Mouse (Mus musculus) lung, embryonic 14.5 days (tissue): ENCODE measurements around the gene Csnk1g1. TPM values are rescaled to one million over a fixed set of nuclear protein-coding genes. Genes with fewer than 3 reads are reported as not detected.
A peak's percentile ranks its signal among the peaks of the same experiment; 100 is the strongest.

ENCODE experiments used
- ATAC-seq: fragments of 200-750 bp; cut with Nextera tagmentation; 2 replicates; pipeline ENCODE4 v1.8.0; 2017; ENCODE audit warnings: mild to moderate bottlenecking, moderate TSS enrichment, moderate library complexity; ENCODE audit not compliant: insufficient read depth
- DNase-seq: peaks from one replicate; pipeline ENCODE4 v3.0.0-alpha.2; 2015
- H3K27ac ChIP-seq: fragments of 300-500 bp; sonication (generic); 2 replicates; pipeline ENCODE4 v1.5.1; 2014; ENCODE audit warnings: low read depth, mild to moderate bottlenecking, moderate library complexity
- H3K27me3 ChIP-seq: fragments of 300-500 bp; sonication (generic); 2 replicates; pipeline ENCODE4 v1.6.1; 2014; ENCODE audit warnings: low read length, control low read depth; ENCODE audit not compliant: insufficient read depth
- H3K36me3 ChIP-seq: fragments of 300-500 bp; sonication (generic); 2 replicates; pipeline ENCODE4 v1.6.1; 2014; ENCODE audit warnings: control low read depth; ENCODE audit not compliant: insufficient read depth
- H3K4me1 ChIP-seq: fragments of 300-500 bp; sonication (generic); 2 replicates; pipeline ENCODE4 v1.6.1; 2014; ENCODE audit warnings: antibody characterized with exemption, control low read depth; ENCODE audit not compliant: insufficient read depth
- H3K4me2 ChIP-seq: fragments of 300-500 bp; sonication (generic); 2 replicates; pipeline ENCODE4 v1.6.1; 2014; ENCODE audit warnings: mild to moderate bottlenecking
- H3K4me3 ChIP-seq: fragments of 300-500 bp; sonication (generic); 2 replicates; pipeline ENCODE4 v1.5.1; 2014; ENCODE audit warnings: low read depth, low read length
- H3K9ac ChIP-seq: fragments of 300-500 bp; sonication (generic); 2 replicates; pipeline ENCODE4 v1.6.1; 2014
- H3K9me3 ChIP-seq: fragments of 300-500 bp; sonication (generic); 2 replicates; pipeline ENCODE4 v1.6.1; 2016; ENCODE audit warnings: low read depth, low read length, control low read depth
- CTCF ChIP-seq: IDR thresholded peaks from 2 replicates; pipeline ENCODE4 v1.5.1; 2016; ENCODE audit warnings: antibody characterized with exemption, low read depth
- WGBS: fragments of 180-500 bp; shearing (Covaris S2); extraction: QIAGEN DNeasy Blood & Tissue Kit; methylation state at CpG from one replicate; pipeline ENCODE4 v1.1.7; 2014; 5-methylcytosine and 5-hydroxymethylcytosine counted together
- polyA plus RNA-seq: library from polyadenylated mRNA; unstranded; fragments of >200 nt; fragmentation: Nextera tagmentation; extraction: Ambion mirVana; gene quantifications from 2 replicates; pipeline ENCODE4 v1.2.1, GENCODE M21; 2014

Csnk1g1 gene
- polyA plus RNA-seq, 1 experiment from 2014 or later, result 19.2 TPM

DNA sequence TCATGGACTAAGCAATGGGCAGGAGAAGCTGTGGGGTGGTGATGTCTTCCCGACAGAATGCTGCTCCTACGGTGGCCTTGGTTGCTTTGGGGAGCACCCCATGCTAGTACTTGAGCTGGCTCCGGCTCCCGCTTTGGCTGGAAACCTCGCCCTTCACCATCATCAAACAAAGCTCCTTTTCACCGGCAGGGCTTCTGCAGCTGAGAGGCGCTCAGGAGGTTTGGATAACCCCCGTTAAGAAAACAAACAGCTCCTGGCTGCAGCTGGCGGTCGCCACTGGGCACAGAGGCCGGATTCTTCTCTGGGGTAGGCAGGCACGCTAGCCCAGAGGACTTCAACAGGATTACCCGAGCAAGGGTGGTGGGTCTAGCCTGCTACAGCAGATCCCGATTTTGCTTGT is 169.8 kb downstream of the Csnk1g1 start:
- Histone ChIP-seq H3K36me3 (no peaks in the 10 kb centered on the region), H3K27ac (peak overlapping the region; percentile 87), H3K9me3 (no peaks in the 10 kb centered on the region), H3K27me3 (no peaks in the 10 kb centered on the region), H3K4me3 (0 out of 2 replicates have a peak overlapping the region, but pooled peaks have one; percentile 9), H3K9ac (peak overlapping the region; percentile 11), H3K4me1 (no peaks in the 10 kb centered on the region), H3K4me2 (peak overlapping the region; percentile 41)
- peak; percentile 47 for ATAC-seq
- peak; percentile 72 for DNase-seq
- TF ChIP-seq CTCF, result no peak
- WGBS, result 3% methylated on average over 14 of the region's 14 CpGs

DNA sequence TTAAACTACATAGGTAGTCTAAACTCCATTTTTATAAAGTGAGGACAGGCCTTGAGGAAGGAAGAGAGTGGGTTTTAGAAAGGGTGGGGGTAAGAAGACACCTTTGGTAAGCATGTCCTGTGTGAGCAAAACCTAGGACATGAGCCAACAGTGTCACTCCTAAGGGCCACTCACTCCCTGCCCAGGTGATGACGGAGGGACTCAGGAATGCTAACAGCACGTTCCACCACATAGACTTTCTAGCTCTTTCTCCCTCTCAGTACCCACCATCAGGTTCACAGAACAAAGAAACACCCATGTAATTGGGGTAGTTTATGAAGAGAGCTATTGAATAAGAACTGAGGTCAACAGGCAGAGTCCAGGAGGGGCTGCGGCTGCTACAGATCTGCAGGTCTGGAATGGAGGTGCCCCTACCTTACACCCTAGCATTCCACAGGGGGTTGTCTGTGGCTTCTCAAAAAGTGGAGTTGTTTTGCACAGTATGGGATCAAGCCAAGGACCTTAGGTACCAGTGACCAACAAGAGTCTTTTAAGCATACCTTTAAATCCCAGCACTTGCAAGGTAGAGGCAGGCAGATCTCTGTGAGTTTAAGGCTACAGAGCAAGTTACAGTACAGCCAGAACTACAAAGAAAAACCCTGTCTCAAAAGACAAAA is 172.2 kb downstream of the Csnk1g1 start:
- no peak overlapping the region for H3K9ac ChIP-seq
- H3K9me3 ChIP-seq, result no peaks in the 10 kb centered on the region
- H3K4me3 ChIP-seq, result no peak overlapping the region
- peaks cover under 1% of the 10 kb centered on the region; the same call in 1 of the 2 replicates for H3K36me3 ChIP-seq
- H3K4me1 ChIP-seq, result no peaks in the 10 kb centered on the region
- H3K4me2 ChIP-seq, result no peak overlapping the region
- TF ChIP-seq CTCF, result no peak
- WGBS, result 60% methylated on average over 3 of the region's 3 CpGs
- peak; percentile 56 for DNase-seq
- no peaks in the 10 kb centered on the region for H3K27me3 ChIP-seq
- H3K27ac ChIP-seq, result peak overlapping the region; percentile 85
- ATAC-seq, result peak; percentile 71

- no peak overlapping the region for H3K4me2 ChIP-seq
- no peak for TF ChIP-seq CTCF
- DNase-seq, result no peak
- H3K9me3 ChIP-seq, result no peaks in the 10 kb centered on the region
- H3K9ac ChIP-seq, result no peak overlapping the region
- no peaks in the 10 kb centered on the region for H3K4me1 ChIP-seq
- H3K4me3 ChIP-seq, result no peak overlapping the region
- peaks cover 9% of the 10 kb centered on the region for H3K36me3 ChIP-seq
- H3K27me3 ChIP-seq, result no peaks in the 10 kb centered on the region
- ATAC-seq, result no peak
- WGBS, result 60% methylated on average over 4 of the region's 4 CpGs
- no peak overlapping the region for H3K27ac ChIP-seq
Measured at GRCm38 (mm10) chr9:66081999-66082398, 173.3 kb downstream of the Csnk1g1 start.

DNA sequence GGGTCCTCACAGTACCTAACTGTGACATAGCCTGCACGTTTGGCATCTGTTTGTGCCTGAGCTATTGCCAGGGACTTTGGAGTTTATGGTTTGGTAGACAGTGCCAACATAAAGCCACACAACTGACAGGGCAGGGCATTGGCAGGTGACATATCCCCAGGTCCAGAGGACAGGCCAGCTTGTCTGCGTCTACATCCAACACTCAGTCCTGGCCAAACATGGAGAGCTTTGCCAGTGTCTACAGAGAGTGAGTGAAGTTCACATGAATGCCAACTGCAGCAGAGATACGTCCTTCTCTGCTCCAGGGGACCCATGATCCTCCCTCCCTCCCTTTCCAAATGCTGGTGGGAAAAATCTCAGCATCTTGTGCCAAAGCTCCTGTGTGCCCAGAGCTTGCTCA is 175.4 kb downstream of the Csnk1g1 start:
- TF ChIP-seq CTCF, result no peak
- 91% methylated on average over 3 of the region's 3 CpGs for WGBS
- H3K27me3 ChIP-seq, result no peaks in the 10 kb centered on the region
- H3K9me3 ChIP-seq, result no peaks in the 10 kb centered on the region
- DNase-seq (no peak), ATAC-seq (no peak)
- no peak overlapping the region for H3K4me3 ChIP-seq
- no peak overlapping the region for H3K9ac ChIP-seq
- no peaks in the 10 kb centered on the region for H3K4me1 ChIP-seq
- peaks cover 29% of the 10 kb centered on the region for H3K36me3 ChIP-seq
- no peak overlapping the region for H3K4me2 ChIP-seq
- no peak overlapping the region for H3K27ac ChIP-seq

GRCm38 (mm10) chr9:66087062-66087461 is 178.3 kb downstream of the Csnk1g1 start:
- no peak overlapping the region for H3K4me2 ChIP-seq
- 0 out of 2 replicates have a peak overlapping the region, but pooled peaks have one; percentile 34 for H3K27ac ChIP-seq
- H3K4me1 ChIP-seq, result no peaks in the 10 kb centered on the region
- no peak for TF ChIP-seq CTCF
- no peak overlapping the region for H3K4me3 ChIP-seq
- no peak for ATAC-seq
- H3K9me3 ChIP-seq, result no peaks in the 10 kb centered on the region
- WGBS, result 88% methylated on average over 7 of the region's 7 CpGs
- no peak overlapping the region for H3K9ac ChIP-seq
- H3K27me3 ChIP-seq, result no peaks in the 10 kb centered on the region
- no peak for DNase-seq
- H3K36me3 ChIP-seq, result peaks cover 55% of the 10 kb centered on the region

DNA sequence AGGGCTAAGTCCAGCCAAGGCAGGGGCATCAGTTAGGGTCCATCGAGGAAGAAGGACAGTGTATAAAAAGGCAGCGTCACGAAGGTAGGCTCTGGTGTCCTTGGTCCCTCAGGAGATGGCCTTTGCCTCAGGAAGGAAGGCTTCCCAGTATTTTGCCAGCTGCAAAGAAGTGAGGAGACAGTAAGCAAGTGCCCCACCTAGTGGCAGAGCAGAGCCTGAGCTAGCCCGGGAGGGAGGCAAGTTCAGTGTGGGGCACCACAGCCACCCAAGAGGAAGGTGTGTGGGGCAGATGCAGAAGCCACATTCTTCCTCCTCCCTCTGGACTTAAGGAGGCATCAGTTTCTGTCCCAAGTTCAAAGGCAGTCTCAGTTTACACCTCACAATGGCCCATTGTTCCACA is 179.7 kb downstream of the Csnk1g1 start:
- peak; percentile 83 for TF ChIP-seq CTCF
- Histone ChIP-seq H3K36me3 (peaks cover 69% of the 10 kb centered on the region), H3K4me2 (no peak overlapping the region), H3K27me3 (no peaks in the 10 kb centered on the region), H3K9ac (no peak overlapping the region), H3K9me3 (no peaks in the 10 kb centered on the region), H3K27ac (peak overlapping the region; percentile 37; the same call in 1 of the 2 replicates), H3K4me1 (no peaks in the 10 kb centered on the region), H3K4me3 (no peak overlapping the region)
- ATAC-seq (peak; percentile 43; the same call in 1 of the 2 replicates), DNase-seq (peak; percentile 76)
- WGBS, result 29% methylated on average over 4 of the region's 4 CpGs

GRCm38 (mm10) chr9:66090593-66091244 is 182.0 kb downstream of the Csnk1g1 start:
- no peak overlapping the region for H3K9ac ChIP-seq
- ATAC-seq (no peak), DNase-seq (no peak)
- no peak overlapping the region for H3K4me2 ChIP-seq
- no peak for TF ChIP-seq CTCF
- H3K36me3 ChIP-seq, result peaks cover 92% of the 10 kb centered on the region
- no peak overlapping the region for H3K4me3 ChIP-seq
- no peaks in the 10 kb centered on the region for H3K27me3 ChIP-seq
- H3K27ac ChIP-seq, result peak overlapping the region; percentile 74
- no peaks in the 10 kb centered on the region for H3K9me3 ChIP-seq
- WGBS, result 73% methylated on average over 13 of the region's 13 CpGs
- H3K4me1 ChIP-seq, result no peaks in the 10 kb centered on the region
